19 mouse cellular contexts compared by ENCODE assay signal in genomic region chr12:116407883-116408282, GRCm38 (mm10).
"Had no signal": no experiment of that assay in that cellular context is flagged by ENCODE, and none has a peak within 500 bp of the region (broad histone marks: within the 10 kb centered on the region; RNA-seq: fewer than 3 reads in every experiment).

No protein-coding gene starts in this region.

- H3K9ac ChIP-seq: kidney, embryonic 15.5 days; limb, embryonic 15.5 days; lung, embryonic 14.5 days; midbrain, embryonic 13.5 days; neural tube, embryonic 12.5 days had no signal

- H3K27me3 ChIP-seq: kidney, embryonic 15.5 days; limb, embryonic 15.5 days; megakaryocyte, embryonic 14.5 days; midbrain, embryonic 13.5 days; neural tube, embryonic 12.5 days had no signal

- ATAC-seq: intestine, embryonic 16.5 days; midbrain, embryonic 13.5 days had no signal

- H3K4me2 ChIP-seq: kidney, embryonic 15.5 days; limb, embryonic 15.5 days; lung, embryonic 14.5 days; midbrain, embryonic 13.5 days; neural tube, embryonic 12.5 days had no signal

- H3K27ac ChIP-seq: kidney, embryonic 15.5 days; limb, embryonic 15.5 days; midbrain, embryonic 13.5 days; neural tube, embryonic 12.5 days had no signal

- DNase-seq: kidney, adult 2 months; kidney, postnatal 14 days; layer of hippocampus, adult 9-11 months; layer of hippocampus, postnatal 36 days; lung, embryonic 14.5 days; lung, postnatal 10 days; lung, postnatal 4 days; retina, postnatal 1 day; right cerebral cortex, postnatal 4 days; spleen, adult 18-20 months; thymus, adult 18-20 months; thymus, postnatal 14 days had no signal

- H3K9me3 ChIP-seq: megakaryocyte, embryonic 14.5 days had no signal

- H3K4me3 ChIP-seq: kidney, embryonic 15.5 days; limb, embryonic 15.5 days; megakaryocyte, embryonic 14.5 days; midbrain, embryonic 13.5 days; myocyte; neural tube, embryonic 12.5 days had no signal
